Mouse (Mus musculus) lung, embryonic 16.5 days (tissue): ENCODE measurements around the gene Dnpep. TPM values are rescaled to one million over a fixed set of nuclear protein-coding genes. Genes with fewer than 3 reads are reported as not detected.

Source experiments
- ATAC-seq: fragments of 200-750 bp; cut with Nextera tagmentation; 2 replicates; pipeline ENCODE4 v1.8.0; 2017; ENCODE audit warnings: low read depth, mild to moderate bottlenecking, moderate library complexity
- H3K27ac ChIP-seq: fragments of 300-500 bp; sonication (generic); 2 replicates; pipeline ENCODE4 v1.5.1; 2014; ENCODE audit warnings: mild to moderate bottlenecking, control low read depth, low read length
- H3K27me3 ChIP-seq: fragments of 300-500 bp; sonication (generic); 2 replicates; pipeline ENCODE4 v1.6.1; 2014; ENCODE audit warnings: low read depth, low read length, mixed read lengths; ENCODE audit not compliant: control insufficient read depth, insufficient read depth
- H3K36me3 ChIP-seq: fragments of 300-500 bp; sonication (generic); 2 replicates; pipeline ENCODE4 v1.6.1; 2014; ENCODE audit warnings: low read length; ENCODE audit not compliant: control insufficient read depth, insufficient read depth
- H3K4me1 ChIP-seq: fragments of 300-500 bp; sonication (generic); replicated peaks from 2 replicates; pipeline ENCODE4 v1.6.1; 2014; ENCODE audit warnings: low read length, mixed read lengths; ENCODE audit not compliant: control insufficient read depth, insufficient read depth
- H3K4me2 ChIP-seq: fragments of 300-500 bp; sonication (generic); 2 replicates; pipeline ENCODE4 v1.6.1; 2014; ENCODE audit warnings: low read depth, low read length, control low read depth
- H3K4me3 ChIP-seq: fragments of 300-500 bp; sonication (generic); 2 replicates; pipeline ENCODE4 v1.5.1; 2014; ENCODE audit warnings: mild to moderate bottlenecking, low read length, control low read depth
- H3K9ac ChIP-seq: fragments of 300-500 bp; sonication (generic); 2 replicates; pipeline ENCODE4 v1.6.1; 2014; ENCODE audit warnings: low read length, control low read depth
- H3K9me3 ChIP-seq: fragments of 300-500 bp; sonication (generic); 2 replicates; pipeline ENCODE4 v1.6.1; 2016; ENCODE audit warnings: low read length; ENCODE audit not compliant: control insufficient read depth
- WGBS: fragments of 180-500 bp; shearing (Covaris S2); extraction: QIAGEN DNeasy Blood & Tissue Kit; methylation state at CpG from one replicate; pipeline ENCODE4 v1.1.7; 2014; 5-methylcytosine and 5-hydroxymethylcytosine counted together
- polyA plus RNA-seq: library from polyadenylated mRNA; unstranded; fragments of >200 nt; fragmentation: Nextera tagmentation; extraction: Ambion mirVana; gene quantifications from 2 replicates; pipeline ENCODE4 v1.2.1, GENCODE M21; 2015

The Dnpep gene
- polyA plus RNA-seq, 1 experiment from 2014 or later = 118 TPM

GRCm38 (mm10) chr1:75315456-75316365 is 2.1 kb downstream of the Dnpep start:
- 80% methylated on average over 29 of the region's 29 CpGs for WGBS
- peak overlapping the region; percentile 92 for H3K4me2 ChIP-seq
- H3K27me3 ChIP-seq = no peaks in the 10 kb centered on the region
- H3K9ac ChIP-seq = peak overlapping the region; percentile 85
- H3K4me1 ChIP-seq = peaks cover 12% of the 10 kb centered on the region; the same call in 1 of the 2 replicates
- H3K9me3 ChIP-seq = no peaks in the 10 kb centered on the region
- H3K27ac ChIP-seq = no peak overlapping the region
- H3K4me3 ChIP-seq = peak overlapping the region; percentile 86
- no peak for ATAC-seq
- peaks cover 26% of the 10 kb centered on the region for H3K36me3 ChIP-seq

DNA sequence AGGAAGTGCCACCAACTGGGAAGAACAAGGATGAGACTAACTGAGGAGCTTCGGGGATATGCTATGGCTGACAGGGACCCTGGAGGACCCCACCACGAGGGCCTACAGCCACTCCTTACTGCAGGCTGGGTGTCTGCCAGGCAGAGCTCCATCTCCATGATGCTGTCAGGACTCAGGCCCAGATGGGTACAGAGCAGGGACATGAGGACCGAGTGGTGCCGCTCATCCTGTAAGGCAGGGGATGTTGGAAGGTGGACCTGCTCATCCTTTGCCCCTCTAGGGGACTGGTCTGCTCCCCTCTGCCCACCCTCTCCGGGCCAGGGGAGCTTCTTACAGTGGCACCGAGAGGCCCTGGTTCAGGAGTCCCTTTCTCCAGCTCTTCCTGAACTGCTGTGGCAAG is 2.8 kb downstream of the Dnpep start:
- H3K9ac ChIP-seq = no peak overlapping the region
- no peak overlapping the region for H3K4me3 ChIP-seq
- H3K4me1 ChIP-seq = peaks cover 12% of the 10 kb centered on the region; the same call in 1 of the 2 replicates
- H3K27ac ChIP-seq = no peak overlapping the region
- H3K4me2 ChIP-seq = no peak overlapping the region
- ATAC-seq = no peak
- no peaks in the 10 kb centered on the region for H3K27me3 ChIP-seq
- 91% methylated on average over 6 of the region's 6 CpGs for WGBS
- H3K36me3 ChIP-seq = peaks cover 30% of the 10 kb centered on the region
- no peaks in the 10 kb centered on the region for H3K9me3 ChIP-seq

DNA sequence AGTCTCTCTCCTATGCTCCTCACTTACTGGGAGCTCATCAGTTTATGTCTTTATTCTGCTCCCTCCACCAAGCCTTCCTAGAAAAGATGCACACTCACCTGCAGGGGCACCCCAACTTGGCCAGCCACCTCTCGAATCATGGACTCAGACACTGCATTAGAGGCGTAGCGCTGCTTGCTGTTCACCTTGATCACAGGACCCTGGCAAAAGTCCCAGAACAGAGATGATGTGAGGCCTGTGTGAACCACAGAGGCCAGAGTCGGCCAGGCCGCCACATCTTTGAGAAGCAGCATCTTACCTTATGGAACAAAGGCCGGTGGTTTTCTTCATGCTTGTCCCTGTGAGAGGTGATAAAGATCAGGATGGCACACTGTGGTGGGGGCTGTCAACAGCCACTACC is 6.1 kb downstream of the Dnpep start:
- no peak for ATAC-seq
- peaks cover 49% of the 10 kb centered on the region for H3K36me3 ChIP-seq

GRCm38 (mm10) chr1:75304662-75305061 is 13.1 kb downstream of the Dnpep start:
- no peak overlapping the region for H3K27ac ChIP-seq
- no peaks in the 10 kb centered on the region for H3K9me3 ChIP-seq
- H3K4me2 ChIP-seq = no peak overlapping the region
- H3K27me3 ChIP-seq = no peaks in the 10 kb centered on the region
- 61% methylated on average over 2 of the region's 2 CpGs for WGBS
- H3K9ac ChIP-seq = no peak overlapping the region
- no peak overlapping the region for H3K4me3 ChIP-seq
- H3K36me3 ChIP-seq = peaks cover 17% of the 10 kb centered on the region
- H3K4me1 ChIP-seq = no peaks in the 10 kb centered on the region
- no peak for ATAC-seq

More for the DNA sequence above, 6.1 kb downstream of the Dnpep start:
- Histone ChIP-seq H3K4me3 (no peak overlapping the region), H3K9me3 (no peaks in the 10 kb centered on the region), H3K27me3 (no peaks in the 10 kb centered on the region), H3K9ac (no peak overlapping the region), H3K4me1 (peaks cover 7% of the 10 kb centered on the region; the same call in 1 of the 2 replicates), H3K4me2 (no peak overlapping the region), H3K27ac (no peak overlapping the region)
- 95% methylated on average over 6 of the region's 6 CpGs for WGBS

- no peak overlapping the region for H3K4me3 ChIP-seq
- no peaks in the 10 kb centered on the region for H3K27me3 ChIP-seq
- H3K36me3 ChIP-seq = no peaks in the 10 kb centered on the region
- H3K9ac ChIP-seq = no peak overlapping the region
- H3K4me1 ChIP-seq = no peaks in the 10 kb centered on the region
- H3K27ac ChIP-seq = no peak overlapping the region
- H3K9me3 ChIP-seq = no peaks in the 10 kb centered on the region
- WGBS = 77% methylated on average over 5 of the region's 5 CpGs
- no peak for ATAC-seq
- H3K4me2 ChIP-seq = no peak overlapping the region
Observed at GRCm38 (mm10) chr1:75294294-75294693, 23.5 kb downstream of the Dnpep start.

DNA sequence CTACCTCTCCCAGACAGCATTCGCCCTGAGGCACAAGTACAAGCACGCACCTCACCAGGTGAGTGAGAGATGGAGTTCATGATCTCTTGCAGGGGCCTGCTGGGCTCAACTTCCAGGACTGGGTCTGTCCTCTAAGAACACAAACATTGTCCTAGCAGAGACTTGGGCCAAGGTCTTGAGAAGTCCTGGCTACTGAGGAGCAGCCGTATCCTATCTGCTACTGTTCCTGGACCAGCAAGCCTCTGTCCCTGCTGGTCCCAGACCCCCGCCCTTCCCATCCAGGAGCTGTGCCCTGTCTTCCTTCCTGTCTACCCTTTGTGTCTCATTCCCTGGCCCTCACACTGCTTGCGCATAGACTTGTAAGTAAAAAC is 24.5 kb downstream of the Dnpep start:
- H3K4me2 ChIP-seq = no peak overlapping the region
- H3K4me3 ChIP-seq = no peak overlapping the region
- no peak for ATAC-seq
- H3K9me3 ChIP-seq = no peaks in the 10 kb centered on the region
- WGBS = 76% methylated on average over 5 of the region's 5 CpGs
- no peak overlapping the region for H3K27ac ChIP-seq
- no peaks in the 10 kb centered on the region for H3K36me3 ChIP-seq
- H3K4me1 ChIP-seq = no peaks in the 10 kb centered on the region
- H3K9ac ChIP-seq = no peak overlapping the region
- H3K27me3 ChIP-seq = no peaks in the 10 kb centered on the region

- no peak overlapping the region for H3K27ac ChIP-seq
Observed at GRCm38 (mm10) chr1:75292476-75293330, 25.1 kb downstream of the Dnpep start.

DNA sequence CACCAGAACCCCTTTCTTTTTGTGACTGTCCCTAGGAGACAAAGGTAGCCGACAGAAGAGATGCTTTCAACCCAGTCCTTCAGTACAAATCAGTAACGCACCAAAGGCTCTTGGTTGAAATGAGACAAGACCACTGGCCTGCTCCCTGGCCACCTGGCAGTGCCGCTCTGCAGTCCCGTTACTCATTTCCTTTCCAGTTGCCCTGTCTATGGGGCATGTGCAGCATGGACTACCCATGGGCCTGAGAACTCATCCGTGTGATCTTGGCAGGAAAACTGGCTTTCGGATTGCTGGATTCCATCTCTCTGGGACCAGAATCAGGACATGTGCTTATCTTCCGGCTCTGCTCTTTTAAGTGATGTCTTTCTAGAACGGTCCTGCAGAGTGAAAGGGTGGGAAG is 26.5 kb downstream of the Dnpep start:
- Histone ChIP-seq H3K4me2 (no peak overlapping the region), H3K36me3 (no peaks in the 10 kb centered on the region), H3K4me1 (no peaks in the 10 kb centered on the region), H3K9me3 (no peaks in the 10 kb centered on the region), H3K27ac (no peak overlapping the region), H3K4me3 (no peak overlapping the region), H3K9ac (no peak overlapping the region), H3K27me3 (no peaks in the 10 kb centered on the region)
- ATAC-seq = no peak
- WGBS = 79% methylated on average over 8 of the region's 8 CpGs

More at GRCm38 (mm10) chr1:75292476-75293330, 25.1 kb downstream of the Dnpep start:
- ATAC-seq = no peak
- H3K36me3 ChIP-seq = no peaks in the 10 kb centered on the region
- H3K9me3 ChIP-seq = no peaks in the 10 kb centered on the region
- no peak overlapping the region for H3K4me3 ChIP-seq
- 15% methylated on average over 12 of the region's 12 CpGs for WGBS
- no peaks in the 10 kb centered on the region for H3K4me1 ChIP-seq
- H3K9ac ChIP-seq = no peak overlapping the region
- H3K4me2 ChIP-seq = no peak overlapping the region
- H3K27me3 ChIP-seq = no peaks in the 10 kb centered on the region

GRCm38 (mm10) chr1:75290582-75290981 is 27.2 kb downstream of the Dnpep start:
- no peak overlapping the region for H3K9ac ChIP-seq
- no peaks in the 10 kb centered on the region for H3K27me3 ChIP-seq
- no peaks in the 10 kb centered on the region for H3K4me1 ChIP-seq
- H3K27ac ChIP-seq = no peak overlapping the region
- no peak overlapping the region for H3K4me2 ChIP-seq
- no peaks in the 10 kb centered on the region for H3K9me3 ChIP-seq
- ATAC-seq = no peak
- H3K4me3 ChIP-seq = no peak overlapping the region
- H3K36me3 ChIP-seq = no peaks in the 10 kb centered on the region
